Mouse (Mus musculus) hindbrain, embryonic 11.5 days (tissue): ENCODE measurements around the gene Klhl26. TPM values are rescaled to one million over a fixed set of nuclear protein-coding genes. Genes with fewer than 3 reads are reported as not detected.

Source experiments
- ATAC-seq: fragments of 200-750 bp; cut with Nextera tagmentation; 2 replicates; pipeline ENCODE4 v1.8.0; 2017; ENCODE audit warnings: mild to moderate bottlenecking, moderate TSS enrichment, moderate library complexity; ENCODE audit not compliant: low FRiP score
- DNase-seq: peaks from one replicate; pipeline ENCODE4 v3.0.0-alpha.2; 2015; ENCODE audit warnings: low spot score
- H3K27ac ChIP-seq: fragments of 300-500 bp; sonication (generic); 2 replicates; pipeline ENCODE4 v1.5.1; 2014; ENCODE audit warnings: mild to moderate bottlenecking, low read depth, low read length
- H3K27me3 ChIP-seq: fragments of 300-500 bp; sonication (generic); 2 replicates; pipeline ENCODE4 v1.6.1; 2014; ENCODE audit warnings: mild to moderate bottlenecking, low read length, moderate library complexity, mixed read lengths; ENCODE audit not compliant: control insufficient read depth, insufficient read depth
- H3K36me3 ChIP-seq: fragments of 300-500 bp; sonication (generic); 2 replicates; pipeline ENCODE4 v1.6.1; 2014; ENCODE audit warnings: mild to moderate bottlenecking, low read length, moderate library complexity, mixed read lengths; ENCODE audit not compliant: control insufficient read depth, insufficient read depth
- H3K4me1 ChIP-seq: fragments of 300-500 bp; sonication (generic); replicated peaks from 2 replicates; pipeline ENCODE4 v1.6.1; 2014; ENCODE audit warnings: low read length, mixed read lengths; ENCODE audit not compliant: control insufficient read depth, insufficient read depth
- H3K4me2 ChIP-seq: fragments of 300-500 bp; sonication (generic); replicated peaks from 2 replicates; pipeline ENCODE4 v1.6.1; 2014; ENCODE audit warnings: mild to moderate bottlenecking, low read depth, low read length
- H3K4me3 ChIP-seq: fragments of 300-500 bp; sonication (generic); 2 replicates; pipeline ENCODE4 v1.5.1; 2014; ENCODE audit warnings: low read depth, low read length
- H3K9ac ChIP-seq: fragments of 300-500 bp; sonication (generic); 2 replicates; pipeline ENCODE4 v1.6.1; 2014; ENCODE audit warnings: low read depth, low read length
- H3K9me3 ChIP-seq: fragments of 300-500 bp; sonication (generic); 2 replicates; pipeline ENCODE4 v1.6.1; 2016; ENCODE audit warnings: low read length; ENCODE audit not compliant: control insufficient read depth
- WGBS: fragments of 180-500 bp; shearing (Covaris S2); extraction: QIAGEN DNeasy Blood & Tissue Kit; methylation state at CpG from one replicate; pipeline ENCODE4 v1.1.7; 2014; 5-methylcytosine and 5-hydroxymethylcytosine counted together
- polyA plus RNA-seq: library from polyadenylated mRNA; unstranded; fragments of >200 nt; fragmentation: Nextera tagmentation; extraction: Ambion mirVana; gene quantifications from 2 replicates; pipeline ENCODE4 v1.2.1, GENCODE M21; 2014

Gene Klhl26
- polyA plus RNA-seq, 1 experiment from 2014 or later: 11.1 TPM

GRCm38 (mm10) chr8:70468733-70469132 is 8.0 kb downstream of the Klhl26 start:
- Histone ChIP-seq H3K27me3 (no peaks in the 10 kb centered on the region), H3K4me2 (no peak overlapping the region), H3K9me3 (no peaks in the 10 kb centered on the region), H3K27ac (0 out of 2 replicates have a peak overlapping the region, but pooled peaks have one; percentile 17), H3K4me1 (no peaks in the 10 kb centered on the region), H3K4me3 (no peak overlapping the region), H3K36me3 (no peaks in the 10 kb centered on the region), H3K9ac (no peak overlapping the region)
- WGBS: 89% methylated on average over 4 of the region's 4 CpGs
- no peak for DNase-seq
- no peak for ATAC-seq

GRCm38 (mm10) chr8:70467907-70468306 is 8.9 kb downstream of the Klhl26 start:
- ATAC-seq (no peak), DNase-seq (no peak)
- Histone ChIP-seq H3K4me3 (no peak overlapping the region), H3K4me1 (no peaks in the 10 kb centered on the region), H3K36me3 (no peaks in the 10 kb centered on the region), H3K9ac (no peak overlapping the region), H3K4me2 (no peak overlapping the region), H3K9me3 (no peaks in the 10 kb centered on the region), H3K27me3 (no peaks in the 10 kb centered on the region), H3K27ac (no peak overlapping the region)
- 74% methylated on average over 1 of the region's 1 CpGs for WGBS

- H3K36me3 ChIP-seq: no peaks in the 10 kb centered on the region
- WGBS: 55% methylated on average over 5 of the region's 5 CpGs
- H3K27me3 ChIP-seq: no peaks in the 10 kb centered on the region
- H3K9me3 ChIP-seq: no peaks in the 10 kb centered on the region
- no peak overlapping the region for H3K4me2 ChIP-seq
- H3K27ac ChIP-seq: no peak overlapping the region
- no peaks in the 10 kb centered on the region for H3K4me1 ChIP-seq
- no peak overlapping the region for H3K4me3 ChIP-seq
- H3K9ac ChIP-seq: no peak overlapping the region
- DNase-seq: no peak
- no peak for ATAC-seq
Observed at GRCm38 (mm10) chr8:70467229-70467725, 9.5 kb downstream of the Klhl26 start.

GRCm38 (mm10) chr8:70466771-70467170 is 10.0 kb downstream of the Klhl26 start:
- Histone ChIP-seq H3K27me3 (no peaks in the 10 kb centered on the region), H3K4me2 (no peak overlapping the region), H3K4me1 (no peaks in the 10 kb centered on the region), H3K27ac (peak overlapping the region; percentile 36; the same call in 1 of the 2 replicates), H3K36me3 (no peaks in the 10 kb centered on the region), H3K9ac (no peak overlapping the region), H3K9me3 (no peaks in the 10 kb centered on the region), H3K4me3 (no peak overlapping the region)
- ATAC-seq (no peak), DNase-seq (no peak)
- WGBS: 73% methylated on average over 11 of the region's 11 CpGs

- H3K9ac ChIP-seq: no peak overlapping the region
- H3K27ac ChIP-seq: peak overlapping the region; percentile 36; the same call in 1 of the 2 replicates
- no peak overlapping the region for H3K4me3 ChIP-seq
- H3K4me1 ChIP-seq: no peaks in the 10 kb centered on the region
- DNase-seq: no peak
- H3K9me3 ChIP-seq: no peaks in the 10 kb centered on the region
- 85% methylated on average over 4 of the region's 4 CpGs for WGBS
- H3K4me2 ChIP-seq: no peak overlapping the region
- no peak for ATAC-seq
- no peaks in the 10 kb centered on the region for H3K36me3 ChIP-seq
- H3K27me3 ChIP-seq: no peaks in the 10 kb centered on the region
Observed at GRCm38 (mm10) chr8:70466305-70466704, 10.5 kb downstream of the Klhl26 start.

- no peaks in the 10 kb centered on the region for H3K4me1 ChIP-seq
Observed at GRCm38 (mm10) chr8:70465701-70466100, 11.1 kb downstream of the Klhl26 start.

GRCm38 (mm10) chr8:70464162-70464561 is 12.6 kb downstream of the Klhl26 start:
- H3K4me1 ChIP-seq: no peaks in the 10 kb centered on the region
- no peak overlapping the region for H3K27ac ChIP-seq
- no peak overlapping the region for H3K4me3 ChIP-seq
- 89% methylated on average over 6 of the region's 6 CpGs for WGBS
- ATAC-seq: no peak
- no peaks in the 10 kb centered on the region for H3K36me3 ChIP-seq
- no peaks in the 10 kb centered on the region for H3K9me3 ChIP-seq
- H3K27me3 ChIP-seq: no peaks in the 10 kb centered on the region
- H3K4me2 ChIP-seq: no peak overlapping the region
- no peak overlapping the region for H3K9ac ChIP-seq
- DNase-seq: no peak

More at GRCm38 (mm10) chr8:70465701-70466100, 11.1 kb downstream of the Klhl26 start:
- Histone ChIP-seq H3K36me3 (no peaks in the 10 kb centered on the region), H3K4me2 (no peak overlapping the region), H3K27ac (no peak overlapping the region), H3K4me3 (no peak overlapping the region), H3K9me3 (no peaks in the 10 kb centered on the region), H3K9ac (no peak overlapping the region), H3K27me3 (no peaks in the 10 kb centered on the region)
- DNase-seq (no peak), ATAC-seq (no peak)
- 99% methylated on average over 4 of the region's 4 CpGs for WGBS

GRCm38 (mm10) chr8:70463306-70463705 is 13.5 kb downstream of the Klhl26 start:
- Histone ChIP-seq H3K4me3 (no peak overlapping the region), H3K9ac (no peak overlapping the region), H3K4me2 (no peak overlapping the region), H3K36me3 (no peaks in the 10 kb centered on the region), H3K27ac (no peak overlapping the region), H3K27me3 (no peaks in the 10 kb centered on the region), H3K4me1 (no peaks in the 10 kb centered on the region), H3K9me3 (no peaks in the 10 kb centered on the region)
- 75% methylated on average over 4 of the region's 4 CpGs for WGBS
- ATAC-seq (no peak), DNase-seq (no peak)

GRCm38 (mm10) chr8:70462516-70462813 is 14.3 kb downstream of the Klhl26 start:
- DNase-seq: no peak
- H3K4me2 ChIP-seq: no peak overlapping the region
- no peak overlapping the region for H3K27ac ChIP-seq
- no peaks in the 10 kb centered on the region for H3K36me3 ChIP-seq
- no peaks in the 10 kb centered on the region for H3K9me3 ChIP-seq
- ATAC-seq: no peak
- no peaks in the 10 kb centered on the region for H3K27me3 ChIP-seq
- H3K4me1 ChIP-seq: no peaks in the 10 kb centered on the region
- no peak overlapping the region for H3K9ac ChIP-seq
- WGBS: 97% methylated on average over 8 of the region's 8 CpGs
- H3K4me3 ChIP-seq: no peak overlapping the region
